In the genomic region with DNA sequence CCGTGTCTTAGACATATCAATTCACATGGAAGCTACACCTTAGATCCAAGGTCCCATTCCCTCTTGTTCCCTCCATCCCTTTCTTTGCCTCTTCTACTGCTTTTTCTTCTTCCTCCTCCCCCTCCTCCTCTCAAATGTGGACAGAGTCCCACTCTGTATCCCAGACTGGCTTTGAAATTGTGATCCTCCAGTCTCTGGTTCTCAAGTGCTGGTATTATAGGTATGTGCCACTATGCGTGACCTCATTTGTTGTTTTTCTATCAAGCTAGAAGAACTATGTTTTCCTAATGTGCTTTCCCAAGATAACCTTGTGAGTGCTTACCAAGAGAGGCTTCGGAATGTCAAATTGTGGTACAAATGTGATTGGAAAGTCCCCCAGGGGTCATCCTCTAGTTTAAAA, we compare ENCODE assay signal across 15 mouse cellular contexts.
DNase-seq lines count a peak whose midpoint lies in the region; ATAC-seq and TF ChIP-seq lines count a peak whose summit lies in the region.
"Had no signal": no experiment of that assay in that cellular context is flagged by ENCODE, and none has a peak within 500 bp of the region (broad histone marks: within the 10 kb centered on the region; RNA-seq: fewer than 3 reads in every experiment).

No protein-coding gene starts in this region.

- no peak overlapping the region for H3K4me2 ChIP-seq in heart, postnatal 0 days (ENCODE audit: low read depth, low read length)
- H3K4me2 ChIP-seq in neural tube, embryonic 11.5 days (ENCODE audit: low read depth), result no peak overlapping the region
- no peak overlapping the region for H3K4me2 ChIP-seq in stomach, embryonic 16.5 days (ENCODE audit: low read depth, low read length)
- H3K4me2 ChIP-seq: embryonic facial prominence, embryonic 13.5 days; limb, embryonic 13.5 days had no signal

- peak; percentile 65; the same call in 1 of the 2 replicates for ATAC-seq in heart, postnatal 0 days (ENCODE audit: insufficient read depth, low read depth)
- ATAC-seq in neural tube, embryonic 11.5 days (ENCODE audit: insufficient read depth, low FRiP score, low TSS enrichment), result no peak
- no peak for ATAC-seq in stomach, embryonic 16.5 days (ENCODE audit: insufficient read depth, low FRiP score)
- ATAC-seq: liver, postnatal 0 days had no signal

- peaks cover 38% of the 10 kb centered on the region for H3K4me1 ChIP-seq in heart, postnatal 0 days (ENCODE audit: control insufficient read depth, insufficient read depth)
- H3K4me1 ChIP-seq in neural tube, embryonic 11.5 days (ENCODE audit: control insufficient read depth, insufficient read depth, low read length), result peaks cover 25% of the 10 kb centered on the region
- peaks cover 21% of the 10 kb centered on the region for H3K4me1 ChIP-seq in stomach, embryonic 16.5 days (ENCODE audit: control insufficient read depth, insufficient read depth, low read length)

- no peak overlapping the region for H3K4me3 ChIP-seq in heart, postnatal 0 days (ENCODE audit: low read depth, low read length)
- H3K4me3 ChIP-seq in neural tube, embryonic 11.5 days (ENCODE audit: low read depth, low read length), result no peak overlapping the region
- H3K4me3 ChIP-seq in stomach, embryonic 16.5 days (replicated peaks; ENCODE audit: low read length), result no peak overlapping the region
- H3K4me3 ChIP-seq: embryonic facial prominence, embryonic 13.5 days; limb, embryonic 13.5 days had no signal

- no peaks in the 10 kb centered on the region for H3K36me3 ChIP-seq in heart, postnatal 0 days (replicated peaks; ENCODE audit: control insufficient read depth, insufficient read depth, low read length)
- no peaks in the 10 kb centered on the region for H3K36me3 ChIP-seq in neural tube, embryonic 11.5 days (ENCODE audit: control insufficient read depth, insufficient read depth, low read length)
- no peaks in the 10 kb centered on the region for H3K36me3 ChIP-seq in stomach, embryonic 16.5 days (ENCODE audit: control insufficient read depth, insufficient read depth, low read length)
- H3K36me3 ChIP-seq: limb, embryonic 13.5 days had no signal

- TF ChIP-seq CTCF in heart, postnatal 0 days (IDR thresholded peaks at IDR 0.05; ENCODE audit: low read depth), result no peak

- TF ChIP-seq EP300 in heart, postnatal 0 days (IDR thresholded peaks at IDR 0.05; ENCODE audit: low read depth), result no peak

- no peaks in the 10 kb centered on the region for H3K27me3 ChIP-seq in heart, postnatal 0 days (ENCODE audit: control insufficient read depth, insufficient read depth, low read length)
- H3K27me3 ChIP-seq in neural tube, embryonic 11.5 days (ENCODE audit: control insufficient read depth, insufficient read depth, low read length), result no peaks in the 10 kb centered on the region
- H3K27me3 ChIP-seq in stomach, embryonic 16.5 days (ENCODE audit: control insufficient read depth, insufficient read depth, low read length), result no peaks in the 10 kb centered on the region
- H3K27me3 ChIP-seq: CH12.LX; embryonic facial prominence, embryonic 13.5 days; limb, embryonic 13.5 days had no signal

- no peak overlapping the region for H3K27ac ChIP-seq in heart, postnatal 0 days (ENCODE audit: low read depth)
- H3K27ac ChIP-seq in neural tube, embryonic 11.5 days (ENCODE audit: low read depth, low read length), result peak overlapping the region; percentile 14; the same call in 1 of the 2 replicates
- 0 out of 2 replicates have a peak overlapping the region, but pooled peaks have one; percentile 38 for H3K27ac ChIP-seq in stomach, embryonic 16.5 days (ENCODE audit: low read length)
- H3K27ac ChIP-seq: limb, embryonic 13.5 days had no signal

- DNase-seq in embryo, embryonic 10 days (ENCODE audit: low spot score), result peak; percentile 16
- DNase-seq in embryo, embryonic 11 days, result no peak
- DNase-seq in heart, postnatal 0 days (ENCODE audit: low spot score), result no peak
- no peak for DNase-seq in heart, adult 18-20 months
- DNase-seq in neural tube, embryonic 11.5 days (ENCODE audit: low spot score), result no peak
- no peak for DNase-seq in neural tube, embryonic 10.5 days (ENCODE audit: extremely low spot score, low spot score)
- no peak for DNase-seq in MN1 (ENCODE audit: low spot score)
- DNase-seq: cerebellum, postnatal 25 days; layer of hippocampus, postnatal 36 days; liver, postnatal 0 days; lung, postnatal 4 days had no signal

- no peak overlapping the region for H3K9ac ChIP-seq in heart, postnatal 0 days (replicated peaks; ENCODE audit: low read depth, low read length)
- no peak overlapping the region for H3K9ac ChIP-seq in neural tube, embryonic 11.5 days (ENCODE audit: low read length)
- H3K9ac ChIP-seq in stomach, embryonic 16.5 days (ENCODE audit: low read length), result no peak overlapping the region
- H3K9ac ChIP-seq: embryonic facial prominence, embryonic 13.5 days; limb, embryonic 13.5 days; liver, postnatal 0 days had no signal

- no peaks in the 10 kb centered on the region for H3K9me3 ChIP-seq in heart, postnatal 0 days (replicated peaks; ENCODE audit: control insufficient read depth, low read length)
- H3K9me3 ChIP-seq in neural tube, embryonic 11.5 days (ENCODE audit: control insufficient read depth, low read length), result no peaks in the 10 kb centered on the region
- no peaks in the 10 kb centered on the region for H3K9me3 ChIP-seq in stomach, embryonic 16.5 days (replicated peaks; ENCODE audit: control insufficient read depth, low read length)
- H3K9me3 ChIP-seq: embryonic facial prominence, embryonic 13.5 days; limb, embryonic 13.5 days had no signal

- 46% methylated on average over 3 of the region's 3 CpGs for WGBS in heart, postnatal 0 days
- 80% methylated on average over 3 of the region's 3 CpGs for WGBS in neural tube, embryonic 11.5 days
- WGBS in stomach, embryonic 16.5 days, result 70% methylated on average over 3 of the region's 3 CpGs
